Mouse (Mus musculus) embryo, embryonic 10 days (tissue): ENCODE measurements around the gene Dnajb3.
A peak's percentile ranks its signal among the peaks of the same experiment; 100 is the strongest.
"Not testable (repeated sequence)": the region's sequence is repeated elsewhere in the genome, so short reads cannot be mapped to it uniquely, and the experiment has no call there.

Experiments
- DNase-seq: peaks from one replicate; pipeline ENCODE4 v3.0.0-alpha.2; 2015; ENCODE audit warnings: low spot score

Gene Dnajb3

GRCm38 (mm10) chr1:88231803-88232499, 26.4 kb upstream of the Dnajb3 start:
- no peak for DNase-seq

DNA sequence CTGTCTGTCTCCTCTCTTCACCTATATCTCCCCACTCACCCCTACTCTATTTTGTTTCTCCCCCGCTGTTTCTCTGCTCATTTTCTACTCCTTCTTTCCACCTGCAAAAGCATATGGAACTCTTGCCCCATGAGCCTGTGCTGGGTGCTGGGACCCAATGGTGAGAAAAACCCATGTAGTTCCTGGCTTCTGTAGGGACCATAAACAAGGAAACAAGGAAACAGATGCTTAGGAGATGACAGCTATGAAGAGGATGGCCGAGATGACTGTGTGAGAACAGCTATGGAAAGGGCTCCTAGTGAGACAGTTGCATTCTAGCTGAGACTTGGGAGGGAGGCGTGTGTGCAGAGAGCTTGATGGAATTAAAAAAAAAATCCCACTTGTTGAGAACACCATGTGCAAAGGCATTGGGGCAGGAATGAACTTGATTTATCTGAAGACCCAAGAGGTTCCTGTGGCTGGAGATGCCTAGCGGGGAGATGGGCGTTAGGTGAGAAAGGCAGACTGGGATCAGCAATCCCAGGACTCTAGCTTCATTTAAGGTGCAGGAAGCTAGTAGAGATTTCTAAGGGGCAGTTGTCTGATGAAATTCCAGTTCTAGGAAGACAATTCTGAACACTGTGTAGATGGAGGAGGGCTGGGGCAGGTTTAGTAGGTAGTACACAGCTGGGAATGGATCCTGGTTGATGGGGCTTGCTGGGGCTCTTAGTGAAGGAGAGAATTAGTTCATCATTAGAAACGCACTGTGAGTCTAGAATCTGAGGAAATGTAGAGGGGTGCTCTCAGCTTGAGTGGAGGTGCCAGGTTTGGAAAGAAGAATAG, 25.6 kb upstream of the Dnajb3 start:
- DNase-seq: no peak

- DNase-seq: no peak
Observed at GRCm38 (mm10) chr1:88230421-88230820, 24.8 kb upstream of the Dnajb3 start.

DNA sequence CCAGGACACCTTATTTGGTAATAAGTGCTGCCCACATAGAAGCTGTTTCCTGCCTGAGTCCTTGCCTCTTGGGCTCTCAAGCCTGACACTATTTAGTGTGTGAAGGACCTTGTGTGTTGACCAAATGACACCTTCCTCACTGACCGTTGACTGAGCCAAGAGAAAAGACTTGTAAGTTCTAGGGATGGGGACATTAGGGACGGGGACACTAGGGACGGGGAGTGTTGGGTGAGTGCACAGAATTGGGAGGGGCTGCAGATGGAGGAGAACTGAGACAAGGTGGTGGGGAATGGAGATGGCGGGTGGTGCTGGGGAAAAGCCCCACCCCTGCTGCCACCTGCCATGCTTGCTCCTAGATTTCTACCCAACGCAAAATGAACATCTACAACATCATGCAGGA, 24.4 kb upstream of the Dnajb3 start:
- no peak for DNase-seq

DNA sequence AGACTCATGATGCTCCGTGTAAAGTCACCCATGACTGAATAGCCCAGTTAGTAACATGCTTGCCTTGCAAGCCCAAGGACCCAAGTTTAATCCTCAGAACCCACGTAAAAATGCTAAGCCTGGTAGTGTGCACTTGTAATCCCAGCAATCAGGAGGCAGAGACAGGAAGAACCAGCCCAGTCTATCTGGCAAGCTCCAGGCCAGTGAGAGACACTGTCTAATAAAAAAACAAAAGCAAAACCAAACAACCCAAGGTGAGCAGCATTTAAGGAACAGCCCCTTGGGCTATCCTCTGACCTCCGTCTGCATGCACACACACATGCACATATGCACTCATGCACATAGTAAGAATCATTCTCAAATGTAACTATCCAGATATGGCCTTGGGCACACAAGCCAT, 24.0 kb upstream of the Dnajb3 start:
- DNase-seq: no peak

GRCm38 (mm10) chr1:88228121-88228520, 22.5 kb upstream of the Dnajb3 start:
- no peak for DNase-seq

- DNase-seq: no peak
Observed at GRCm38 (mm10) chr1:88227482-88227881, 21.9 kb upstream of the Dnajb3 start.

GRCm38 (mm10) chr1:88226670-88227379, 21.2 kb upstream of the Dnajb3 start, which contains the start of gene Mroh2a:
Mroh2a (plus strand) TSS chr1:88226986.
- no peak for DNase-seq

GRCm38 (mm10) chr1:88225741-88226140, 20.2 kb upstream of the Dnajb3 start:
- no peak for DNase-seq

DNA sequence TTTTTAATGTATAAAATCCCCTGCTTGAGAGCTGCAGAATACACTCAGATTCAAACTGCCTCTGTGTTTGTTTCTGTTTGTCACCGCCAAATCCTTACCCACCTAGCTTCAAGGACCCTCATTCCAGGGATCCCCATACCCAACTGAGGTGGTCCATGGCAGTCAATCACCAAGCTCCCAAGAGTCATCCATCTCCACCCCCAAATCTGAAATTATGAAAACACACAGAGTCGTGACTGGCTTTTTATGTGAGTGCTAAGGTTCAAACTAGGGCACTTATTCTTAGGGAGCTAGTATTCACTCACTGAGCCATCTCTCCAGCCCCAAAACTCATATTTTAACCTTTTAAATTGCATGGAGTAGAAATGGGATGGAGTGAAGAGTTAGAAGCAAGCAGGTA, 19.7 kb upstream of the Dnajb3 start:
- DNase-seq: not testable (repeated sequence)

GRCm38 (mm10) chr1:88224029-88224776, 18.6 kb upstream of the Dnajb3 start:
- DNase-seq: no peak

- no peak for DNase-seq
Observed at GRCm38 (mm10) chr1:88223591-88223990, 18.0 kb upstream of the Dnajb3 start.

DNA sequence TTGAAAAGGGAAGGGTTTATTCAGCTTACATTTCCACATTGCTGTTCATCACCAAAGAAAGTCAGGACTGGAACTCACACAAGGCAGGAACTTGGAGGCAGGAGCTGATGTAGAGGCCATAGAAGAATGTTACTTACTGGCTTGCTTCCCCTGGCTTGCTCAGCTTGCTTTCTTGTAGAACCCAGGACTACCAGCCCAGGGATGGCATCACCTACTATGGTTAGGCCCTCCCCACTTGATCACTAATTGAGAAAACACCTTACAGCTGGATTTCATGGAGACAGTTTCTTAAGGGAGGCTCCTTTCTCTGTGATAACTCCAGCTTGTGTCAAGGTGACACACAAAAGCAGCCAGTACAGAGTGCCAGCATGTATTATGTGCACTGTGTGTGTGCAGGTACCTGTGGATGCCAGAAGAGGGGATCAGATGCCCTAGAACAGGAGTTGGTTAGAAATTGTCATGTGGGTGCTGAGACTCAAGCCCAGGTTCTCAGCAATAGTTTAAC, 17.5 kb upstream of the Dnajb3 start:
- DNase-seq: not testable (repeated sequence)

DNA sequence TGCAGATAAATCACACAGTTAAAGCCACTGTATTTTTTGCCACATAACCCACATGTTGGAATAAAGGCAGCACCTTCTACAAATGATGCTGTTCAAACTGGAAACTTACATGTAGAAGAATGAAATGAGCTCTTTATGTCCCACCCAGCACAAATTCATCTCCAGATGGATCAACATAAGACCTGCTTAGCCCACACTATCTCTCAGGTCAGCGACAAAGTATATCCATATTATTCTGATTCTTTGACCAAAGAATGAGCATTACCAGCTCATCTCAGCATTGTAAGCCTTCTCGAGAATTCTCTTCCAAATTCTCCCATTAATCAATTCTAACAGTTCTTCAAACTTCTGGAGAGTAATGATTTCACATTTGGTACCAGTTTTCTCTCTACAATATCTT, 16.6 kb upstream of the Dnajb3 start:
- DNase-seq: no peak

GRCm38 (mm10) chr1:88220336-88220735, 14.8 kb upstream of the Dnajb3 start:
- DNase-seq: peak; percentile 14

DNA sequence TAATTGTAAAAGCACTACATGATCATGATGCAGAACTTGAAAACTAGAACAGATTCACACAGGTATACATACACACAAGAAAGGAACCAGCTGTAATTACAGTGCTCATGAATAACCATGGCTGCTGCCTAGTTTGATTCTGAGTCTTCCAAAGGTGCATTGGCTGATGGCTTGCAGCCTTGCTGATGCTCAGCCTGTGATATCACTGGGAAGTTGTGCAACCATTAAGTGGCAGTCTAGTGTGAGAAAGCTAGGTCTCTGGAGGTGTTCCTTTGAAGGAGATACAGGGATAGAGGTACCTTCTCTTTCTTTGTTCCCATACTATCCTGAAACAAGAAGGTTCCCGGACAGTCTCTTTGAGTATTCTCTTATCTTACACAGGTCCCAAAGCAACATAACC, 13.5 kb upstream of the Dnajb3 start:
- peak; percentile 12 for DNase-seq

GRCm38 (mm10) chr1:88218591-88218990, 13.0 kb upstream of the Dnajb3 start:
- DNase-seq: no peak

GRCm38 (mm10) chr1:88218051-88218450, 12.5 kb upstream of the Dnajb3 start:
- DNase-seq: no peak

- peak; percentile 8 for DNase-seq
Observed at GRCm38 (mm10) chr1:88217576-88217975, 12.0 kb upstream of the Dnajb3 start.

DNA sequence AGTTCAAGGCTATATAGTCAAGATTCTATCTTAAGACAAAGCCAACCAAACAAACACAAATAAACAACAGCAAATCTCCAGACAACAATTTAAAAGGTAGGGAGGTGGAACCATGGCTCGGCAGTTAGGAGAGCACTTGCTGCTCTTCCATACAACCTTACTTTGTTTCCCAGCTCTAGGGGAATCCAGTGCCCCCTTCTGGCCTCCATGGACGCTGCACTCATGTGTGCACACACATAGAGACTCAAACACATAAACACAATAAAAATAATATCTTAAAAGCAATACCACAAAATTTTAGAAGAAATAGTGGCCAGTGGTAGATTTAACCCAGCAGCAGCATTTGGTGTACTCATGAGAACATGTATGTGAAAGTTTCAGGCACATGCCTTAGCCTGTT, 11.6 kb upstream of the Dnajb3 start:
- DNase-seq: no peak

GRCm38 (mm10) chr1:88216551-88216950, 11.0 kb upstream of the Dnajb3 start:
- DNase-seq: no peak
